Mouse (Mus musculus) megakaryocyte, embryonic 14.5 days (primary cell): ENCODE data around the gene Srrt.

Experiments
- FLI1 ChIP-seq: IDR thresholded peaks from 2 replicates; pipeline ENCODE4 v1.6.1; 2012; ENCODE audit warnings: low read length, inconsistent platforms, mixed read lengths
- GATA1 ChIP-seq: IDR thresholded peaks from 3 replicates; pipeline ENCODE4 v1.6.1; 2012; ENCODE audit warnings: mixed read lengths, low read length, inconsistent platforms, borderline replicate concordance

- TF ChIP-seq GATA1 (no peak), FLI1 (no peak)
Observed at GRCm38 (mm10) chr5:137301253-137301652, 6.2 kb downstream of the Srrt start.
